Mouse (Mus musculus): ENCODE results near the gene Atg2b. TPM values are rescaled to one million over a fixed set of nuclear protein-coding genes. Genes with fewer than 3 reads are reported as not detected.

The Atg2b gene
- total and polyA plus RNA-seq, 3 experiments: 28.3 to 35.9 TPM; not detected in 1

DNA sequence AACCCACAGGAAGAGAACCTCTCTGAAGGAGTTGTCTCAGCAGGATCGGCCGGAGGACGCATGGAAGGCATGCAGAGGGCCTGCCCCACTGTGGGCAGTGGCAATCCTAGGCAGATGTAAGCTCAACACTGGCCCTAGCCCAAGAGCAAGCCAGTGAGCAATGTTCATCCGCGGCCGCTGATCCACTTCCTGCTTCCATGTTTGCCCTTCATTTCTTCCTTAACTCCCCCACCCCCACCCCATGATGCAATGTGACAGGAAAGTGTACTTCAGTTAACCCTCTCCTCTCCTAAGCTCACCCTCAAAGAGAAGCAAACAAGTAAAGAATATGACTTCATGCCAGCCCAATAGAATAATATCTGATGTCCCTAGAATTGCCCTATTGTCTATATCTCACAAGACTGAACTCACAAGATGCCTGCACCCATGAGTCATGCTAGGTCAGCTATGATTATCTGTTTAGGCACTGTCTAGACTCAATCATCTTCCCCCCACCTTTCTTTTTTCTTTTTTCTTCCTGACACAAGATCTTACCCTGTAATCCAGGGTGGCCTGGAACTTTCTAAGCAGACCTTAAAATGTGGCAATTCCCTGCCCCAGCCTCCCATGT, 45.9 kb upstream of the Atg2b start:
- Histone ChIP-seq H3K27me3 (ENCODE audit: control insufficient read depth in 1 of 2, insufficient read depth in 2 of 2, low read length in 2 of 2) (no peaks in the 10 kb centered on the region), H3K9ac (ENCODE audit: control insufficient read depth, low read depth, low read length, poor library complexity, severe bottlenecking) (no peak overlapping the region), H3K4me1 (ENCODE audit: control insufficient read depth in 1 of 2, insufficient read depth in 2 of 2, low read length in 2 of 2) (peaks cover 23 to 34% of the 10 kb centered on the region in 2 experiments), H3K79me2 (ENCODE audit: control insufficient read depth, insufficient read depth, low read length, poor library complexity) (no peaks in the 10 kb centered on the region), H3K4me3 (ENCODE audit: control insufficient read depth in 1 of 2, insufficient read depth in 1 of 2, low read depth in 2 of 2, low read length in 2 of 2) (no peak overlapping the region), H3K27ac (ENCODE audit: control insufficient read depth, low read depth, low read length) (peak overlapping the region; percentile 88), H3K9me3 (replicated peaks; ENCODE audit: insufficient read depth, low read length) (no peaks in the 10 kb centered on the region), H3K36me3 (ENCODE audit: control insufficient read depth in 1 of 2, insufficient read depth in 2 of 2, low read length in 2 of 2) (peaks cover 0 to 32% of the 10 kb centered on the region in 2 experiments; a peak in 2 of 4 replicates)
- no peak for TF ChIP-seq ZNF384 (IDR thresholded peaks at IDR 0.05; ENCODE audit: low read depth, low read length)
- TF ChIP-seq RCOR1 (IDR thresholded peaks at IDR 0.05; ENCODE audit: low read depth, low read length): no peak
- no peak for TF ChIP-seq POLR2A (IDR thresholded peaks at IDR 0.05; ENCODE audit: control insufficient read depth in 1 of 2, insufficient read depth in 1 of 2, low read depth in 1 of 2, low read length in 2 of 2, poor library complexity in 1 of 2)
- no peak for TF ChIP-seq NRF1 (IDR thresholded peaks at IDR 0.05; ENCODE audit: insufficient read depth, low read depth, low read length, poor library complexity, severe bottlenecking)
- TF ChIP-seq MXI1 (IDR thresholded peaks at IDR 0.05; ENCODE audit: low read depth, low read length): no peak
- peak; percentile 45 to 68; a peak in 2 of 4 replicates for TF ChIP-seq EP300 (IDR thresholded peaks at IDR 0.05; ENCODE audit: low read depth in 1 of 2, low read length in 2 of 2)
- peak; percentile 14; the same call in 1 of the 2 replicates for TF ChIP-seq TCF12 (IDR thresholded peaks at IDR 0.05; ENCODE audit: low read depth, low read length)
- TF ChIP-seq ETS1 (IDR thresholded peaks at IDR 0.05; ENCODE audit: low read depth, low read length): peak; percentile 48
- TF ChIP-seq MYC (IDR thresholded peaks at IDR 0.05; ENCODE audit: low read depth, low read length): no peak
- no peak for TF ChIP-seq CHD2 (IDR thresholded peaks at IDR 0.05; ENCODE audit: low read length)
- TF ChIP-seq HCFC1 (IDR thresholded peaks at IDR 0.05; ENCODE audit: low read depth, low read length): no peak
- TF ChIP-seq MEF2A (IDR thresholded peaks at IDR 0.05; ENCODE audit: extremely low read depth, insufficient replicate concordance, low read depth, low read length, poor library complexity, severe bottlenecking): no peak
- TF ChIP-seq CHD1 (IDR thresholded peaks at IDR 0.05; ENCODE audit: low read depth, low read length): no peak
- no peak for TF ChIP-seq MAFK (IDR thresholded peaks at IDR 0.05; ENCODE audit: borderline replicate concordance, low read depth, low read length)
- TF ChIP-seq ZKSCAN1 (IDR thresholded peaks at IDR 0.05; ENCODE audit: low read depth, low read length): no peak
- no peak for TF ChIP-seq NELFE (IDR thresholded peaks at IDR 0.05; ENCODE audit: low read depth, low read length)
- TF ChIP-seq TBP (IDR thresholded peaks at IDR 0.05; ENCODE audit: low read depth, low read length): no peak
- peak; percentile 54 for TF ChIP-seq GATA1 (IDR thresholded peaks at IDR 0.05; ENCODE audit: low read depth, low read length)
- no peak for TF ChIP-seq POLR2AphosphoS5 (IDR thresholded peaks at IDR 0.05; ENCODE audit: borderline replicate concordance, low read depth, low read length)
- TF ChIP-seq SIN3A (IDR thresholded peaks at IDR 0.05; ENCODE audit: low read length): no peak
- TF ChIP-seq ELF1 (IDR thresholded peaks at IDR 0.05; ENCODE audit: low read depth, low read length): peak; percentile 56; the same call in 1 of the 2 replicates
- no peak for TF ChIP-seq USF1 (IDR thresholded peaks at IDR 0.05; ENCODE audit: low read depth, low read length)
- TF ChIP-seq USF2 (IDR thresholded peaks at IDR 0.05; ENCODE audit: borderline replicate concordance in 1 of 2, insufficient read depth in 1 of 2, low read depth in 1 of 2, low read length in 2 of 2): no peak
- no peak for TF ChIP-seq UBTF (IDR thresholded peaks at IDR 0.05; ENCODE audit: borderline replicate concordance, insufficient read depth, low read depth, low read length)
- TF ChIP-seq SMC3 (IDR thresholded peaks at IDR 0.05; ENCODE audit: low read depth, low read length): no peak
- TF ChIP-seq BHLHE40 (IDR thresholded peaks at IDR 0.05; ENCODE audit: borderline replicate concordance, low read depth, low read length): no peak
- peak; percentile 67 for DNase-seq (ENCODE audit: low read depth, low spot score)

Data from MEL (cell line).